Comparison of ENCODE assay signal across 8 mouse cellular contexts in the genomic region with DNA sequence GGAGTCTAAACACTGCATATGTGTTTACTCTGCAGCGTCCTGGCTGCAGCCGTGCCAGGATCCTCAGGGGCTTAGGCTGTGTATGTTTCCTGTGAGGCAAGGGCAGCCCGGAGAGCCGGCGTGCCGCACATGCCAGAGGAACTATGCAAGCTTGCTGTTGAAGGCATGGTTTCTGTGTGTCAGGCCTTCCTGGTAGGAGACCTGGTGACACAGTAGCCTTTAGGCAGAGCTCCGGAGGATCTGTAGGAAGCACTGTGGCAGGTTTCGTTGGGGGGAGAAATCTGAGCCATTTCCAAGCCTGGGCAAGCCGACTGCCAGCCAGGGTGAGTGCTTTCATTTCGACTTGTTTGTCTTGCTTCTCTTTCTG. TPM values are rescaled to one million over a fixed set of nuclear protein-coding genes. Genes with fewer than 3 reads are reported as not detected.
DNase-seq lines count a peak whose midpoint lies in the region; ATAC-seq and TF ChIP-seq lines count a peak whose summit lies in the region.

No protein-coding gene starts in this region.

- DNase-seq in adrenal gland, postnatal 10 days = peak; percentile 59
- no peak for DNase-seq in adrenal gland, postnatal 4 days (ENCODE audit: low spot score in 2 of 2)
- peak; percentile 59 for DNase-seq in adipocyte (ENCODE audit: low spot score)
- no peak for DNase-seq in right cerebral cortex, postnatal 14 days
- DNase-seq in forebrain, postnatal 0 days = no peak
- DNase-seq in cerebellum, postnatal 4 days (ENCODE audit: low spot score in 2 of 2) = no peak

- H3K9me3 ChIP-seq in heart, embryonic 15.5 days (replicated peaks) = no peaks in the 10 kb centered on the region
- no peaks in the 10 kb centered on the region for H3K9me3 ChIP-seq in limb, embryonic 15.5 days
- H3K9me3 ChIP-seq in forebrain, postnatal 0 days (ENCODE audit: low read length) = no peaks in the 10 kb centered on the region

- H3K4me3 ChIP-seq in heart, embryonic 15.5 days = no peak overlapping the region
- no peak overlapping the region for H3K4me3 ChIP-seq in limb, embryonic 15.5 days
- no peak overlapping the region for H3K4me3 ChIP-seq in forebrain, postnatal 0 days (ENCODE audit: low read depth, low read length)

- H3K9ac ChIP-seq in heart, embryonic 15.5 days = no peak overlapping the region
- no peak overlapping the region for H3K9ac ChIP-seq in limb, embryonic 15.5 days
- H3K9ac ChIP-seq in forebrain, postnatal 0 days = no peak overlapping the region

- TF ChIP-seq CTCF in forebrain, postnatal 0 days (IDR thresholded peaks at IDR 0.05; ENCODE audit: low read depth) = no peak

- H3K27me3 ChIP-seq in heart, embryonic 15.5 days = no peaks in the 10 kb centered on the region
- no peaks in the 10 kb centered on the region for H3K27me3 ChIP-seq in limb, embryonic 15.5 days
- no peaks in the 10 kb centered on the region for H3K27me3 ChIP-seq in forebrain, postnatal 0 days (ENCODE audit: insufficient read depth, low read length)

- peaks cover 24% of the 10 kb centered on the region for H3K4me1 ChIP-seq in heart, embryonic 15.5 days (replicated peaks)
- H3K4me1 ChIP-seq in limb, embryonic 15.5 days = peaks cover 14% of the 10 kb centered on the region
- no peaks in the 10 kb centered on the region for H3K4me1 ChIP-seq in forebrain, postnatal 0 days (ENCODE audit: insufficient read depth)

- WGBS in heart, embryonic 15.5 days = 43% methylated on average over 10 of the region's 10 CpGs
- 57% methylated on average over 10 of the region's 10 CpGs for WGBS in limb, embryonic 15.5 days
- WGBS in forebrain, postnatal 0 days = 77% methylated on average over 10 of the region's 10 CpGs

- peak overlapping the region; percentile 67 for H3K27ac ChIP-seq in heart, embryonic 15.5 days
- H3K27ac ChIP-seq in limb, embryonic 15.5 days = peak overlapping the region; percentile 68; the same call in 1 of the 2 replicates
- no peak overlapping the region for H3K27ac ChIP-seq in forebrain, postnatal 0 days (ENCODE audit: low read depth, low read length)

- H3K4me2 ChIP-seq in heart, embryonic 15.5 days = peak overlapping the region; percentile 43
- H3K4me2 ChIP-seq in limb, embryonic 15.5 days = no peak overlapping the region
- no peak overlapping the region for H3K4me2 ChIP-seq in forebrain, postnatal 0 days (ENCODE audit: low read depth)

- ATAC-seq in heart, embryonic 15.5 days (replicated peaks; ENCODE audit: insufficient number of reproducible peaks, insufficient read depth, low FRiP score, low read depth) = peak; percentile 78
- ATAC-seq in limb, embryonic 15.5 days (ENCODE audit: insufficient number of reproducible peaks, low FRiP score, low TSS enrichment, low read depth) = no peak
- no peak for ATAC-seq in forebrain, postnatal 0 days

- 0 out of 2 replicates have a peak, but pooled peaks cover 9% of the 10 kb centered on the region for H3K36me3 ChIP-seq in heart, embryonic 15.5 days
- H3K36me3 ChIP-seq in limb, embryonic 15.5 days = no peaks in the 10 kb centered on the region
- no peaks in the 10 kb centered on the region for H3K36me3 ChIP-seq in forebrain, postnatal 0 days (ENCODE audit: insufficient read depth)

RNA-seq across cellular contexts. Expression of a gene that starts 12.3 kb away (rescaled TPM):
- total RNA-seq in adrenal gland, postnatal 10 days (2021) = 10 to 100 TPM; 40.6 to 61.7 TPM
- total RNA-seq in adrenal gland, postnatal 4 days (2021) = 10 to 100 TPM; 40.8 to 43.4 TPM
- polyA plus RNA-seq in heart, embryonic 15.5 days (2015; fragmentation: Nextera tagmentation; extraction: Ambion mirVana) = 46.4 and 47.4 TPM in 2 replicates
- polyA plus RNA-seq in limb, embryonic 15.5 days (2015; fragmentation: Nextera tagmentation; extraction: Ambion mirVana) = 21.4 and 21.8 TPM in 2 replicates
- total RNA-seq in forebrain, postnatal 0 days (2014; rRNA removed) = 6.3 and 8.9 TPM in 2 replicates
- polyA plus RNA-seq in forebrain, postnatal 0 days (2015; fragmentation: Nextera tagmentation; extraction: Ambion mirVana) = 2.1 and 3.6 TPM in 2 replicates

Comparison
In these comparisons a context has a peak if more than half of its experiments do, and no peak if none do; other contexts are left out.
1. DNase-seq: peak in adrenal gland, postnatal 10 days (single experiment) and adipocyte (single experiment); none in adrenal gland, postnatal 4 days (0 of 2), right cerebral cortex, postnatal 14 days (single experiment), forebrain, postnatal 0 days (single experiment) and cerebellum, postnatal 4 days (0 of 2).